Mouse (Mus musculus) lung, adult 2 months (tissue): ENCODE data around the gene Bcap29.

ENCODE experiments used
- CTCF ChIP-seq: fragments of 200-500 bp; IDR thresholded peaks from 2 replicates; pipeline ENCODE4 v1.5.1; 2011; ENCODE audit warnings: mild to moderate bottlenecking, low read length, control low read depth; ENCODE audit not compliant: insufficient read depth
- POLR2A ChIP-seq: fragments of 200-500 bp; IDR thresholded peaks from 2 replicates; pipeline ENCODE4 v1.6.1; 2011; ENCODE audit warnings: low read depth, mild to moderate bottlenecking, control low read depth, low read length, borderline replicate concordance; ENCODE audit errors: extremely low read depth

GRCm38 (mm10) chr12:31634343-31635239 lies at the start of gene Bcap29:
- TF ChIP-seq CTCF (no peak), POLR2A (0 out of 2 replicates have a peak, but pooled peaks have one; percentile 39)
